Mouse (Mus musculus): ENCODE results near the gene Tns4. TPM values are rescaled to one million over a fixed set of nuclear protein-coding genes. Genes with fewer than 3 reads are reported as not detected.

Tns4 gene
- total and polyA plus RNA-seq, 3 experiments: 0.03 TPM; not detected in 2

DNA sequence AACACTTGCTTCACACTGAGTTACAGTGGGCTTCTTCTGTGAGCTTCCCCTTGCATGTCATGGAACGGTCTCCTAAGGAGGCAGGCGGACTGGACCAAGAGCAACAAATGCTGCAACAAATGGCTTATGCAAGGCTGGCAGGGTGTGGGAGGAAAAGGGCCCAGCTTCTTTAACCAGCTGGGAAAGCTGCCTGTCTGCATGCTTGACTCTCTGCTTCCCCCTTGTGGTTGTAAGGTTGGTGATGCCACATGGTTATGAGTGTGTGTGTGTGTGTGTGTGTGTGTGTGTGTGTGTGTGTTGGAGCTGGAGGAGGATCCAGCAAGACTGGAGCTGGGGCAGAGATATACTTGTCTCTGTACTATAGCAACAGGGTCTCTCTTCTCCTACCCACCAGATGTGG, 23.1 kb downstream of the Tns4 start:
- H3K27ac ChIP-seq (ENCODE audit: control insufficient read depth, low read depth, low read length): no peak overlapping the region
- no peaks in the 10 kb centered on the region for H3K79me2 ChIP-seq (ENCODE audit: control insufficient read depth, insufficient read depth, low read length, poor library complexity)
- peak; percentile 92 for DNase-seq (ENCODE audit: low read depth, low spot score)
- peaks cover 0 to 7% of the 10 kb centered on the region in 2 experiments; a peak in 1 of 4 replicates for H3K36me3 ChIP-seq (ENCODE audit: control insufficient read depth in 1 of 2, insufficient read depth in 2 of 2, low read length in 2 of 2)
- TF ChIP-seq MXI1 (IDR thresholded peaks at IDR 0.05; ENCODE audit: low read depth, low read length) (peak; percentile 57), RAD21 (IDR thresholded peaks at IDR 0.05; ENCODE audit: low read depth, low read length) (peak; percentile 63), MAX (IDR thresholded peaks at IDR 0.05; ENCODE audit: low read length) (peak; percentile 87), ETS1 (IDR thresholded peaks at IDR 0.05; ENCODE audit: low read depth, low read length) (peak; percentile 48), USF1 (IDR thresholded peaks at IDR 0.05; ENCODE audit: low read depth, low read length) (peak; percentile 52; the same call in 1 of the 2 replicates), MYC (IDR thresholded peaks at IDR 0.05; ENCODE audit: low read depth, low read length) (peak; percentile 97), ZNF384 (IDR thresholded peaks at IDR 0.05; ENCODE audit: low read depth, low read length) (no peak), MAZ (IDR thresholded peaks at IDR 0.05; ENCODE audit: low read depth, low read length) (0 out of 2 replicates have a peak, but pooled peaks have one; percentile 46), CTCF (IDR thresholded peaks at IDR 0.05 in 2 of 3, conservative IDR thresholded peaks at IDR 0.05 in 1 of 3; ENCODE audit: control insufficient read depth in 1 of 3, insufficient read depth in 1 of 3, low read depth in 2 of 3, low read length in 3 of 3, poor library complexity in 1 of 3, severe bottlenecking in 1 of 3) (peak; percentile 83 to 86 (median 85)), HCFC1 (IDR thresholded peaks at IDR 0.05; ENCODE audit: low read depth, low read length) (0 out of 2 replicates have a peak, but pooled peaks have one; percentile 20), CHD2 (IDR thresholded peaks at IDR 0.05; ENCODE audit: low read length) (no peak), ZKSCAN1 (IDR thresholded peaks at IDR 0.05; ENCODE audit: low read depth, low read length) (no peak), SIN3A (IDR thresholded peaks at IDR 0.05; ENCODE audit: low read length) (peak; percentile 78), SMC3 (IDR thresholded peaks at IDR 0.05; ENCODE audit: low read depth, low read length) (peak; percentile 92), NRF1 (IDR thresholded peaks at IDR 0.05; ENCODE audit: insufficient read depth, low read depth, low read length, poor library complexity, severe bottlenecking) (no peak), EP300 (IDR thresholded peaks at IDR 0.05; ENCODE audit: low read depth in 1 of 2, low read length in 2 of 2) (peak in 1 of 2 experiments; percentile 12; a peak in 1 of 4 replicates), ZC3H11A (IDR thresholded peaks at IDR 0.05; ENCODE audit: low read depth, low read length) (peak; percentile 64)
- no peaks in the 10 kb centered on the region; a peak in 1 of 4 replicates for H3K27me3 ChIP-seq (ENCODE audit: control insufficient read depth in 1 of 2, insufficient read depth in 2 of 2, low read length in 2 of 2)
- no peak overlapping the region for H3K9ac ChIP-seq (ENCODE audit: control insufficient read depth, low read depth, low read length, poor library complexity, severe bottlenecking)
- no peaks in the 10 kb centered on the region for H3K9me3 ChIP-seq (replicated peaks; ENCODE audit: insufficient read depth, low read length)
- peaks cover 2 to 25% of the 10 kb centered on the region in 2 experiments; a peak in 3 of 4 replicates for H3K4me1 ChIP-seq (ENCODE audit: control insufficient read depth in 1 of 2, insufficient read depth in 2 of 2, low read length in 2 of 2)
- H3K4me3 ChIP-seq (ENCODE audit: control insufficient read depth in 1 of 2, insufficient read depth in 1 of 2, low read depth in 2 of 2, low read length in 2 of 2): no peak overlapping the region

DNA sequence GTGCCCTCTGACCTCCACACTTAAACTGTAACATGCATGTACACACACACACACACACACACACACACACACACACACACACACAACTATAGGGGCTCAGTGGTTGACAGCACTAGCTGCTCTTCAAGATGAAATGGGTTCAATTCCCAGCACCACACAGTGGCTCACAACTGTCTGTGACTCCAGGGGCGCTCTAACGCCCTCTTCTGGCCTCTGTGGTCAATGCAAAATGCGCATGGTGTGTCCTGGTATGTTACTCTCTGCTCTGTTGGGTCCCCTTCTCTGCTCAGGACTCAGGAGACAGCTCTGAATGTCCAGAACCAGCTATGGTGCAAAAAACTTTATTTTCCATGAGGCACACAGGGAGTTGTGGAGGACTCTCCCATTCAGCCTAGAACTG, 23.8 kb downstream of the Tns4 start:
- Histone ChIP-seq H3K9me3 (replicated peaks; ENCODE audit: insufficient read depth, low read length) (no peaks in the 10 kb centered on the region), H3K4me3 (ENCODE audit: control insufficient read depth in 1 of 2, insufficient read depth in 1 of 2, low read depth in 2 of 2, low read length in 2 of 2) (no peak overlapping the region), H3K27ac (ENCODE audit: control insufficient read depth, low read depth, low read length) (no peak overlapping the region), H3K9ac (ENCODE audit: control insufficient read depth, low read depth, low read length, poor library complexity, severe bottlenecking) (no peak overlapping the region), H3K36me3 (ENCODE audit: control insufficient read depth in 1 of 2, insufficient read depth in 2 of 2, low read length in 2 of 2) (peaks cover 0 to 7% of the 10 kb centered on the region in 2 experiments; a peak in 1 of 4 replicates), H3K4me1 (ENCODE audit: control insufficient read depth in 1 of 2, insufficient read depth in 2 of 2, low read length in 2 of 2) (peaks cover 2 to 25% of the 10 kb centered on the region in 2 experiments; a peak in 3 of 4 replicates), H3K27me3 (ENCODE audit: control insufficient read depth in 1 of 2, insufficient read depth in 2 of 2, low read length in 2 of 2) (no peaks in the 10 kb centered on the region; a peak in 1 of 4 replicates), H3K79me2 (ENCODE audit: control insufficient read depth, insufficient read depth, low read length, poor library complexity) (no peaks in the 10 kb centered on the region)
- TF ChIP-seq CTCF (IDR thresholded peaks at IDR 0.05 in 2 of 3, conservative IDR thresholded peaks at IDR 0.05 in 1 of 3; ENCODE audit: control insufficient read depth in 1 of 3, insufficient read depth in 1 of 3, low read depth in 2 of 3, low read length in 3 of 3, poor library complexity in 1 of 3, severe bottlenecking in 1 of 3) (peak in 2 of 3 experiments; percentile 33 to 35; a peak in 5 of 6 replicates), UBTF (IDR thresholded peaks at IDR 0.05; ENCODE audit: borderline replicate concordance, insufficient read depth, low read depth, low read length) (no peak)
- peak; percentile 34 for DNase-seq (ENCODE audit: low read depth, low spot score)
